Mouse (Mus musculus) embryonic facial prominence, embryonic 15.5 days (tissue): ENCODE results near the gene Hip1. TPM values are rescaled to one million over a fixed set of nuclear protein-coding genes. Genes with fewer than 3 reads are reported as not detected.
"Not testable (repeated sequence)": the region's sequence is repeated elsewhere in the genome, so short reads cannot be mapped to it uniquely, and the experiment has no call there.

Experiments
- ATAC-seq: fragments of 200-750 bp; cut with Nextera tagmentation; 2 replicates; pipeline ENCODE4 v1.8.0; 2017; ENCODE audit warnings: low read depth, moderate TSS enrichment; ENCODE audit not compliant: insufficient number of reproducible peaks, low FRiP score, low TSS enrichment
- H3K27ac ChIP-seq: fragments of 300-500 bp; sonication (generic); replicated peaks from 2 replicates; pipeline ENCODE4 v1.5.1; 2015; ENCODE audit warnings: mild to moderate bottlenecking, inconsistent platforms
- H3K27me3 ChIP-seq: fragments of 300-500 bp; sonication (generic); 2 replicates; pipeline ENCODE4 v1.6.1; 2015; ENCODE audit warnings: inconsistent platforms
- H3K36me3 ChIP-seq: fragments of 300-500 bp; sonication (generic); 2 replicates; pipeline ENCODE4 v1.6.1; 2015; ENCODE audit warnings: mild to moderate bottlenecking, inconsistent platforms
- H3K4me1 ChIP-seq: fragments of 300-500 bp; sonication (generic); 2 replicates; pipeline ENCODE4 v1.6.1; 2015; ENCODE audit warnings: inconsistent platforms
- H3K4me2 ChIP-seq: fragments of 300-500 bp; sonication (generic); replicated peaks from 2 replicates; pipeline ENCODE4 v1.6.1; 2015; ENCODE audit warnings: mild to moderate bottlenecking, inconsistent platforms
- H3K4me3 ChIP-seq: fragments of 300-500 bp; sonication (generic); replicated peaks from 2 replicates; pipeline ENCODE4 v1.5.1; 2015; ENCODE audit warnings: mild to moderate bottlenecking, inconsistent platforms
- H3K9ac ChIP-seq: fragments of 300-500 bp; sonication (generic); 2 replicates; pipeline ENCODE4 v1.6.1; 2015; ENCODE audit warnings: inconsistent platforms
- H3K9me3 ChIP-seq: fragments of 300-500 bp; sonication (generic); replicated peaks from 2 replicates; pipeline ENCODE4 v1.6.1; 2016; ENCODE audit warnings: inconsistent platforms
- WGBS: fragments of 180-500 bp; shearing (Covaris S2); methylation state at CpG from one replicate; pipeline ENCODE4 v1.1.7; 2015; 5-methylcytosine and 5-hydroxymethylcytosine counted together
- polyA plus RNA-seq: library from polyadenylated mRNA; unstranded; fragments of >200 nt; fragmentation: Nextera tagmentation; extraction: Ambion mirVana; gene quantifications from 2 replicates; pipeline ENCODE4 v1.2.1, GENCODE M21; 2015

The Hip1 gene
- polyA plus RNA-seq, 1 experiment from 2014 or later = 32.0 TPM

- no peaks in the 10 kb centered on the region for H3K36me3 ChIP-seq
- WGBS = 4% methylated on average over 14 of the region's 14 CpGs
- H3K9me3 ChIP-seq = no peaks in the 10 kb centered on the region
- H3K27me3 ChIP-seq = no peaks in the 10 kb centered on the region
- H3K27ac ChIP-seq = peak overlapping the region; percentile 89
- peak overlapping the region; percentile 86 for H3K4me2 ChIP-seq
- peak overlapping the region; percentile 71 for H3K4me3 ChIP-seq
- no peak for ATAC-seq
- H3K4me1 ChIP-seq = peaks cover 30% of the 10 kb centered on the region
- 0 out of 2 replicates have a peak overlapping the region, but pooled peaks have one; percentile 58 for H3K9ac ChIP-seq
Observed at GRCm38 (mm10) chr5:135489695-135490294, 55.1 kb downstream of the Hip1 start.

GRCm38 (mm10) chr5:135488881-135489694, 55.8 kb downstream of the Hip1 start:
- no peaks in the 10 kb centered on the region for H3K36me3 ChIP-seq
- H3K27me3 ChIP-seq = no peaks in the 10 kb centered on the region
- under 1% methylated on average over 56 of the region's 59 CpGs for WGBS
- H3K9me3 ChIP-seq = no peaks in the 10 kb centered on the region
- peak overlapping the region; percentile 86 for H3K4me2 ChIP-seq
- peak overlapping the region; percentile 71 for H3K4me3 ChIP-seq
- H3K4me1 ChIP-seq = peaks cover 30% of the 10 kb centered on the region
- peak overlapping the region; percentile 58 for H3K9ac ChIP-seq
- peak; percentile 71 for ATAC-seq
- H3K27ac ChIP-seq = peak overlapping the region; percentile 89

GRCm38 (mm10) chr5:135488222-135488880, 56.6 kb downstream of the Hip1 start:
- WGBS = 2% methylated on average over 19 of the region's 19 CpGs
- H3K9ac ChIP-seq = peak overlapping the region; percentile 58
- peak overlapping the region; percentile 86 for H3K4me2 ChIP-seq
- peak overlapping the region; percentile 71 for H3K4me3 ChIP-seq
- ATAC-seq = peak; percentile 45
- H3K4me1 ChIP-seq = peaks cover 30% of the 10 kb centered on the region
- H3K36me3 ChIP-seq = no peaks in the 10 kb centered on the region
- no peaks in the 10 kb centered on the region for H3K9me3 ChIP-seq
- peak overlapping the region; percentile 89 for H3K27ac ChIP-seq
- no peaks in the 10 kb centered on the region for H3K27me3 ChIP-seq

GRCm38 (mm10) chr5:135485289-135485688, 59.6 kb downstream of the Hip1 start:
- Histone ChIP-seq H3K9me3 (no peaks in the 10 kb centered on the region), H3K27me3 (no peaks in the 10 kb centered on the region), H3K36me3 (peaks cover 4% of the 10 kb centered on the region; the same call in 1 of the 2 replicates), H3K27ac (no peak overlapping the region), H3K9ac (no peak overlapping the region), H3K4me2 (no peak overlapping the region), H3K4me3 (no peak overlapping the region), H3K4me1 (peaks cover 30% of the 10 kb centered on the region)
- WGBS = 85% methylated on average over 3 of the region's 3 CpGs
- ATAC-seq = no peak

GRCm38 (mm10) chr5:135483865-135484264, 61.1 kb downstream of the Hip1 start:
- peaks cover 18% of the 10 kb centered on the region for H3K4me1 ChIP-seq
- H3K27ac ChIP-seq, H3K4me3 ChIP-seq, ATAC-seq, H3K9ac ChIP-seq, H3K36me3 ChIP-seq, H3K4me2 ChIP-seq, H3K27me3 ChIP-seq, H3K9me3 ChIP-seq: not testable (repeated sequence)
- WGBS = 93% methylated on average over 6 of the region's 6 CpGs

- ATAC-seq = no peak
- H3K9ac ChIP-seq = no peak overlapping the region
- 87% methylated on average over 12 of the region's 12 CpGs for WGBS
Observed at GRCm38 (mm10) chr5:135478877-135479600, 65.9 kb downstream of the Hip1 start.

GRCm38 (mm10) chr5:135476199-135476598, 68.7 kb downstream of the Hip1 start:
- no peaks in the 10 kb centered on the region for H3K9me3 ChIP-seq
- no peak overlapping the region for H3K27ac ChIP-seq
- no peak for ATAC-seq
- no peaks in the 10 kb centered on the region for H3K27me3 ChIP-seq
- H3K4me3 ChIP-seq = no peak overlapping the region
- 89% methylated on average over 5 of the region's 5 CpGs for WGBS
- no peak overlapping the region for H3K4me2 ChIP-seq
- H3K36me3 ChIP-seq = peaks cover 6% of the 10 kb centered on the region; the same call in 1 of the 2 replicates
- 0 out of 2 replicates have a peak, but pooled peaks cover 6% of the 10 kb centered on the region for H3K4me1 ChIP-seq
- no peak overlapping the region for H3K9ac ChIP-seq

More at GRCm38 (mm10) chr5:135478877-135479600, 65.9 kb downstream of the Hip1 start:
- no peaks in the 10 kb centered on the region for H3K27me3 ChIP-seq
- H3K9me3 ChIP-seq = no peaks in the 10 kb centered on the region
- H3K4me1 ChIP-seq = 0 out of 2 replicates have a peak, but pooled peaks cover 4% of the 10 kb centered on the region
- no peak overlapping the region for H3K4me3 ChIP-seq
- peaks cover 10% of the 10 kb centered on the region; the same call in 1 of the 2 replicates for H3K36me3 ChIP-seq
- H3K4me2 ChIP-seq = no peak overlapping the region
- H3K27ac ChIP-seq = no peak overlapping the region

- 0 out of 2 replicates have a peak overlapping the region, but pooled peaks have one; percentile 49 for H3K27ac ChIP-seq
- H3K36me3 ChIP-seq = peaks cover 7% of the 10 kb centered on the region; the same call in 1 of the 2 replicates
- no peaks in the 10 kb centered on the region for H3K9me3 ChIP-seq
- no peak overlapping the region for H3K9ac ChIP-seq
- WGBS = 45% methylated on average over 6 of the region's 6 CpGs
- H3K4me3 ChIP-seq = no peak overlapping the region
- H3K4me1 ChIP-seq = 0 out of 2 replicates have a peak, but pooled peaks cover 14% of the 10 kb centered on the region
- no peaks in the 10 kb centered on the region for H3K27me3 ChIP-seq
- H3K4me2 ChIP-seq = no peak overlapping the region
- ATAC-seq = peak; percentile 43; the same call in 1 of the 2 replicates
Observed at GRCm38 (mm10) chr5:135472405-135472804, 72.5 kb downstream of the Hip1 start.

- H3K36me3 ChIP-seq = peaks cover 10% of the 10 kb centered on the region; the same call in 1 of the 2 replicates
- H3K27ac ChIP-seq = no peak overlapping the region
- H3K4me1 ChIP-seq = 0 out of 2 replicates have a peak, but pooled peaks cover 14% of the 10 kb centered on the region
- no peak overlapping the region for H3K9ac ChIP-seq
- ATAC-seq = no peak
- H3K4me3 ChIP-seq = no peak overlapping the region
- 96% methylated on average over 4 of the region's 4 CpGs for WGBS
- no peak overlapping the region for H3K4me2 ChIP-seq
- H3K27me3 ChIP-seq = no peaks in the 10 kb centered on the region
- H3K9me3 ChIP-seq = 0 out of 2 replicates have a peak, but pooled peaks cover 3% of the 10 kb centered on the region
Observed at GRCm38 (mm10) chr5:135471747-135472146, 73.2 kb downstream of the Hip1 start.

GRCm38 (mm10) chr5:135468280-135468679, 76.6 kb downstream of the Hip1 start:
- 95% methylated on average over 6 of the region's 6 CpGs for WGBS
- Histone ChIP-seq H3K27me3 (no peaks in the 10 kb centered on the region), H3K9ac (no peak overlapping the region), H3K36me3 (peaks cover 4% of the 10 kb centered on the region; the same call in 1 of the 2 replicates), H3K27ac (no peak overlapping the region), H3K4me3 (no peak overlapping the region), H3K9me3 (0 out of 2 replicates have a peak, but pooled peaks cover 3% of the 10 kb centered on the region), H3K4me1 (peaks cover 15% of the 10 kb centered on the region; the same call in 1 of the 2 replicates), H3K4me2 (no peak overlapping the region)
- ATAC-seq = no peak
